Mouse (Mus musculus): ENCODE measurements around the gene Ctla4. TPM values are rescaled to one million over a fixed set of nuclear protein-coding genes. Genes with fewer than 3 reads are reported as not detected.

The Ctla4 gene
- total RNA-seq, 2 experiments from 2014 or later: 0.76 TPM; not detected in 1

GRCm38 (mm10) chr1:60955186-60955585, 68.4 kb downstream of the Ctla4 start:
- ATAC-seq (replicated peaks; ENCODE audit: low FRiP score, poor library complexity, severe bottlenecking): no peak

- no peak for ATAC-seq (replicated peaks; ENCODE audit: low FRiP score, poor library complexity, severe bottlenecking)
These were observed 69.4 kb downstream of the Ctla4 start for GRCm38 (mm10) chr1:60956196-60956595.

GRCm38 (mm10) chr1:60958287-60958686, 71.5 kb downstream of the Ctla4 start:
- no peak for ATAC-seq (replicated peaks; ENCODE audit: low FRiP score, poor library complexity, severe bottlenecking)

GRCm38 (mm10) chr1:60959246-60959645, 72.4 kb downstream of the Ctla4 start:
- no peak for ATAC-seq (replicated peaks; ENCODE audit: low FRiP score, poor library complexity, severe bottlenecking)

GRCm38 (mm10) chr1:60960451-60960850, 73.7 kb downstream of the Ctla4 start:
- ATAC-seq (replicated peaks; ENCODE audit: low FRiP score, poor library complexity, severe bottlenecking): no peak

GRCm38 (mm10) chr1:60961080-60961479, 74.3 kb downstream of the Ctla4 start:
- ATAC-seq (replicated peaks; ENCODE audit: low FRiP score, poor library complexity, severe bottlenecking): no peak

- ATAC-seq (replicated peaks; ENCODE audit: low FRiP score, poor library complexity, severe bottlenecking): no peak
These were observed 75.3 kb downstream of the Ctla4 start for GRCm38 (mm10) chr1:60962095-60962494.

Other genes starting within 250 kb of the Ctla4 start
- gene Cd28, start 170.2 kb upstream of the Ctla4 start, total RNA-seq (2015; ENCODE audit: low replicate concordance): 1.1 and 5.9 TPM in 2 replicates
- gene Cd28, start 170.2 kb upstream of the Ctla4 start, total RNA-seq (2017; ENCODE audit: low replicate concordance): 1.3 and 4.2 TPM in 2 replicates
- 0.42 TPM in 1 of 2 replicates, not detected in the other for gene Icos, start 90.9 kb downstream of the Ctla4 start, total RNA-seq (2015; ENCODE audit: low replicate concordance)
- gene Icos, start 90.9 kb downstream of the Ctla4 start, total RNA-seq (2017; ENCODE audit: low replicate concordance): 0.23 and 0.51 TPM in 2 replicates

Measured in erythroid progenitor cell, adult 5-6 weeks (primary cell).